Mouse (Mus musculus) stomach, embryonic 14.5 days (tissue): Measurements from ENCODE around the gene Slco4a1. TPM values are rescaled to one million over a fixed set of nuclear protein-coding genes. Genes with fewer than 3 reads are reported as not detected.

Source experiments
- ATAC-seq: fragments of 200-750 bp; cut with Nextera tagmentation; 2 replicates; pipeline ENCODE4 v1.8.0; 2017; ENCODE audit warnings: low read depth, moderate TSS enrichment; ENCODE audit not compliant: insufficient number of reproducible peaks, insufficient read depth, low FRiP score
- H3K27ac ChIP-seq: fragments of 300-500 bp; sonication (generic); 2 replicates; pipeline ENCODE4 v1.5.1; 2014; ENCODE audit warnings: mild to moderate bottlenecking, low read length, moderate library complexity, mixed read lengths
- H3K27me3 ChIP-seq: fragments of 300-500 bp; sonication (generic); 2 replicates; pipeline ENCODE4 v1.6.1; 2014; ENCODE audit warnings: low read length, control low read depth, mixed read lengths; ENCODE audit not compliant: control insufficient read depth, insufficient read depth
- H3K36me3 ChIP-seq: fragments of 300-500 bp; sonication (generic); 2 replicates; pipeline ENCODE4 v1.6.1; 2014; ENCODE audit warnings: mild to moderate bottlenecking, control low read depth, low read length, moderate library complexity, mixed read lengths; ENCODE audit not compliant: control insufficient read depth, insufficient read depth
- H3K4me1 ChIP-seq: fragments of 300-500 bp; sonication (generic); 2 replicates; pipeline ENCODE4 v1.6.1; 2014; ENCODE audit warnings: low read length, control low read depth, mixed read lengths; ENCODE audit not compliant: control insufficient read depth, insufficient read depth
- H3K4me2 ChIP-seq: fragments of 300-500 bp; sonication (generic); replicated peaks from 2 replicates; pipeline ENCODE4 v1.6.1; 2014; ENCODE audit warnings: low read depth, low read length, control low read depth
- H3K4me3 ChIP-seq: fragments of 300-500 bp; sonication (generic); 2 replicates; pipeline ENCODE4 v1.5.1; 2014; ENCODE audit warnings: low read depth, low read length, control low read depth
- H3K9ac ChIP-seq: fragments of 300-500 bp; sonication (generic); replicated peaks from 2 replicates; pipeline ENCODE4 v1.6.1; 2014; ENCODE audit warnings: low read depth, mild to moderate bottlenecking, control low read depth, low read length, moderate library complexity, mixed read lengths
- H3K9me3 ChIP-seq: fragments of 300-500 bp; sonication (generic); 2 replicates; pipeline ENCODE4 v1.6.1; 2016; ENCODE audit warnings: low read depth, low read length, control low read depth; ENCODE audit not compliant: control insufficient read depth
- WGBS: fragments of 180-500 bp; shearing (Covaris S2); extraction: QIAGEN DNeasy Blood & Tissue Kit; methylation state at CpG from one replicate; pipeline ENCODE4 v1.1.7; 2014; 5-methylcytosine and 5-hydroxymethylcytosine counted together
- polyA plus RNA-seq: library from polyadenylated mRNA; unstranded; fragments of >200 nt; fragmentation: Nextera tagmentation; extraction: Ambion mirVana; gene quantifications from 2 replicates; pipeline ENCODE4 v1.2.1, GENCODE M21; 2014

The Slco4a1 gene
- polyA plus RNA-seq, 1 experiment from 2014 or later, result 3.4 TPM

DNA sequence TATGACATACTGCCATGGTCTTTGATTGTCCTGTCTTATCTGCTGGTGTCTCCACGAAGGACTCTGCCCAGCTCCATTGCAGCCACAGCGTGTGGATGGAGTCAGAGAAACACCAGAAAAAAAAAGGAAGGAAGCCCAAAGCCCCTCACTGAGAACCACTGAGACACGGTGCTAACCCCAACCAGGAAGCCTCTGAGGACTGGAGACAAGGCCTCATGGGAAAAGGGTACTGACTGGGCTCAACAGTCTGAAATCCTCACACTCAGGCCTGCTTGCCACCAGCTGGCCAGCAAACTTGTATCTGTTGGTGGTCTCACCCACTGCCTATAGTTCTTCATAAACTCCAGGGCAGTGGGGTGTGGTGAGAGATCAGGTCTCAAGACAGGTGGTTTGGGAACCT is 16.3 kb upstream of the Slco4a1 start:
- WGBS, result 71% methylated on average over 3 of the region's 3 CpGs
- H3K4me1 ChIP-seq, result no peaks in the 10 kb centered on the region
- no peak overlapping the region for H3K27ac ChIP-seq
- H3K4me3 ChIP-seq, result no peak overlapping the region
- H3K9me3 ChIP-seq, result no peaks in the 10 kb centered on the region
- no peak for ATAC-seq
- H3K27me3 ChIP-seq, result no peaks in the 10 kb centered on the region
- H3K36me3 ChIP-seq, result no peaks in the 10 kb centered on the region
- H3K9ac ChIP-seq, result no peak overlapping the region
- no peak overlapping the region for H3K4me2 ChIP-seq

DNA sequence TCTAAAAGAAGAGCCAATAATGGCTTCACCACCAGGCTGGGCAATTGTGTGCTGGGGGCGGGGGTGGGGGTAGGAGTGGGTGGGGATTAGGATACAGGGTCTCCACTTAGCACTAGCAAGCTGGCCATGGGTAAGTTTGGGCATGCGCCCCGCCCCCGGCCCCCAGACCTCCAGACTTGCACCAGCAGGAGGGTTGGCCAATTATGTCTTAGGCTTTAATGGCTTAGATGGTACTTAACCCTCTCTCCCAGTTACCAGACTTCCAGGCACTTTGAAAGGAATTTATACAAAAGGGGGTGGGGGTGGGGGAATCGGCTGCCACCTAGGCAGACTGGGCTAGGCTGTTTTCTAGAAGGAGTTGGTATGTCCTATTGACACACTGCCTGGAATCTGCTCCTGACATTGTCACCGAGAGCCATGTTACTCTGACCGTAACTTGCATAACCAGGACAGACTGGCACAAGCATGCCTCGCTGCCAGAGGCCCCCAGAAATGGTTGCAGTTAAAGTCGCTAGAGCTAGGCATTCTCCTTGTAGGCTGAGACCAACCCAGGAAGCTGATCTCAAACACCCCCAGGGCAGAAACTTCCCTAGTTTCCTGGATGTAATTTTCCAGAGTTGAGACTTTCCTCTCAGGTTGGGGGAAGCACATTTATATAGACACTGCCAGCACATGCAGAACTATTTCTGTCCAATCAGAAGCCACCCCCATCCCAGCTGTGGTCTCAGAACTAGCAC is 15.3 kb upstream of the Slco4a1 start:
- no peak overlapping the region for H3K4me2 ChIP-seq
- H3K9ac ChIP-seq, result no peak overlapping the region
- H3K27ac ChIP-seq, result no peak overlapping the region
- no peaks in the 10 kb centered on the region for H3K9me3 ChIP-seq
- H3K4me3 ChIP-seq, result no peak overlapping the region
- 61% methylated on average over 9 of the region's 9 CpGs for WGBS
- no peaks in the 10 kb centered on the region for H3K27me3 ChIP-seq
- H3K36me3 ChIP-seq, result no peaks in the 10 kb centered on the region
- H3K4me1 ChIP-seq, result no peaks in the 10 kb centered on the region
- ATAC-seq, result no peak

DNA sequence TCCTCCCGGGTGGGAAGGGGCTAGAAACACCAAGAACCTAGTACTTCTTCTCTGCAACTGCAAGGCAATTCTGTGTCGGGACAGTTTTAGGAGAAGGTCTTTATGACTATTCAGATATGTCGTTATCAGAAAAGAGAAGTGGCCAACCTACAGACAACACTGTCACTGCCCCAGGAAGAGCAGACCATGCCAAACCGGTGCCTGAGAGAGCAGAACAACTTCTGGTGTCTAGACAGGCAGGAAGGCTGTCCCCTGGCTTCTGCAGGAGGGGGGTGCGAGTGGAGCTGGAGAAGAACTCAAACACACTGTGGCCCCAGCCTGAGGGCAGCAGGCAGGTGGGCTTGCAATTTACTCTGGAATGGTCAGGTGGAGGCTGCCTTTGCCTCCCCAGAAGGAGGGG is 14.0 kb upstream of the Slco4a1 start:
- H3K36me3 ChIP-seq, result no peaks in the 10 kb centered on the region
- 80% methylated on average over 5 of the region's 5 CpGs for WGBS
- H3K4me3 ChIP-seq, result no peak overlapping the region
- no peak overlapping the region for H3K27ac ChIP-seq
- no peaks in the 10 kb centered on the region for H3K27me3 ChIP-seq
- ATAC-seq, result no peak
- no peak overlapping the region for H3K9ac ChIP-seq
- no peaks in the 10 kb centered on the region for H3K4me1 ChIP-seq
- H3K9me3 ChIP-seq, result no peaks in the 10 kb centered on the region
- H3K4me2 ChIP-seq, result no peak overlapping the region

DNA sequence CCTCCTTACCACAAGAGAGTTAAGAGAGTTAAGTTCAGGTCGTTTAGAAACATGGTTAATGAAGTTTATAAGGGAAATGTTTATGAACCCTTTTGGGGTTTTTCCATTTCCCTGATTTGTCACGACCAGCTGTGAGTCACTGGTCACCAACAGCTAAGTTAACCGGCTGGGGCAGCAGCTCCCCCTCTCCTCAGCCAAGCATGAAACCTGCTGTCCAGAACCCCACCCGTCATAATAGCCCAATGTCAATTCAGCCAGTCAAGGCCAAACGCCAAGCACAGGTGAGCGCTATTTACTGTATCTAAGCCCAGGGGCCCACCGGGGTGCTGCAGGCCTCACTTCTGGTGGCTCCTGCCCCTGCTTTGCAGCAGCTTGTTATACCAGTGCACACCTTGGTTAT is 12.2 kb upstream of the Slco4a1 start:
- no peak for ATAC-seq
- 57% methylated on average over 7 of the region's 7 CpGs for WGBS
- Histone ChIP-seq H3K4me1 (no peaks in the 10 kb centered on the region), H3K27ac (no peak overlapping the region), H3K27me3 (no peaks in the 10 kb centered on the region), H3K36me3 (no peaks in the 10 kb centered on the region), H3K4me2 (no peak overlapping the region), H3K9ac (no peak overlapping the region), H3K4me3 (no peak overlapping the region), H3K9me3 (no peaks in the 10 kb centered on the region)

DNA sequence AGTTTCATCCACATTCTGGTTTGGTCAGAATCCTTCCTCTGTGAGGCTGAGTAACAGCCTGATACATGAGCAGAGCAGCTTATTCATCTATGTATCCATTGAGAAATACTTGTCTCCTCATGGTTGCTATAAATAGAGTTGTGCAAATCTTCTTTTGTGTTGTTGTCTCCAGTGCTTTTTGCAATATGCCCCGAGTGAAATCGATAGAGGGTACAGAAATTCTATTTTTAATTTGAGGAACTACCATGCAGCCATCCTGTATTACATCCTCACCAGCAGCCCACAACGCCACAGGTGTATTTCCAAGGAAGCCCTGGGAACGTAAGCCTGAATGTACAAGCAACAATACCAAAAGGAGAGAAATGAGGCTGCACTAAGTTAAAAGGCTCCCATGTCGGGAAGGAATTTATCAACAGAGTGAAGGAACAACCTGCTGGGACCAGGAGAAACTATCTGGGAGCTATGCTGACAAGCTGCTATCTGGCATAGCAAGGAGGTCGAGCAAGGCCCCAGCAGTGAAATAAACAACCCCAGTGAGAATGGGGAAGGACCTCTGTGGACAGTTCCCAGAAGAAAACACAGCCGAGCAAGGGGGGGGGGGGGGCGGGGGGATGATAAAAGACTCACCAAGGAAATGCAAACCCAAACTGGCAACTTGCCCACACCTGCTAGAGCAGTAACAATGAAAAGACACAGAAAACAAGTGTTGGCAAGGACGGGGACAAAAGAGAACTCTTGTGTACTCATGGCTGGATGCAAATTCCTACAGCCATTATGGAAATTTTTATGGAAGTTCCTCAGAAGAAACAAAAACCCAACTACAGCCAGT is 10.9 kb upstream of the Slco4a1 start:
- Histone ChIP-seq H3K36me3 (no peaks in the 10 kb centered on the region), H3K4me3 (no peak overlapping the region), H3K27ac (no peak overlapping the region), H3K9me3 (no peaks in the 10 kb centered on the region), H3K27me3 (no peaks in the 10 kb centered on the region), H3K4me1 (no peaks in the 10 kb centered on the region), H3K9ac (no peak overlapping the region), H3K4me2 (no peak overlapping the region)
- ATAC-seq, result no peak
- WGBS, result 36% methylated on average over 9 of the region's 9 CpGs

DNA sequence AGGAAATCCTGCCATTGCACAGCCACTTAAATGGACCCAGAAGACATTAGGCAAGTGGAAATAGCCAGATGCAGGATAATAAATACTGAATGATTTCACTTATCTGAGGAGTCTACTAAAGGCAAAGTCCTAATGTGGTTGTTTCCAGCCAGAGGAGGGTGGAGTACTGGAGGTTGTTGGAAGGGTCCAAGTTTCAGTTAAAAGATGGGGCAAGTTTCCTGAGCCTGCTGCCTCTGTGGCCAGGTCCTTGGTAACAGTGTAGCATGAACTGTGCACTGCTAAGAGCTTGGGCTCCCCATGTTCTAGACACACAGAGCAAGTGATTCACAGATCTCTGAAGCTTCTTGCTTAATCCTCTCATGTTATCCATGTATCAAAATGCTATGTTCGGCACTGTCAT is 10.1 kb upstream of the Slco4a1 start:
- no peak for ATAC-seq
- Histone ChIP-seq H3K27me3 (no peaks in the 10 kb centered on the region), H3K4me3 (no peak overlapping the region), H3K27ac (no peak overlapping the region), H3K4me2 (no peak overlapping the region), H3K4me1 (no peaks in the 10 kb centered on the region), H3K9me3 (no peaks in the 10 kb centered on the region), H3K36me3 (no peaks in the 10 kb centered on the region), H3K9ac (no peak overlapping the region)
- WGBS, result 86% methylated on average over 1 of the region's 1 CpGs

DNA sequence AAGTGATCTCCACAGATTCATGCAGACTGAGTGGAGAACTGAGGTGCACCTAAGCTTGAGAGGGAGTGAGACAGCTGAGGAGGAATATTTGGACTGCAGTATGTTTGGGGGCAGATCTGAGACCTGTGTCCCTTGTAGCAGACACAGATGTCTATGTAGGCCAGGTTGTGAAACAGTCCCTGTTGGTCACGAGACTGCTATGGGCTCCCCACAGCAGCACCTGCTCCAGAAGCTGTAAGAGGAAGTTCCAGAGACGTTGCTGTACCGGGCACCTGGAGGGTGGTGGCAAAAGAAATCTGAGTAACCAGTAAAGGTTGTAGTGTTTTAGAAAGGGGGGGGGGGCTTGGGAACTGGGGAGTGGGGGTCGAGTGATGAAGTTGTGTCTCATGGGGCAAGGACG is 7.0 kb upstream of the Slco4a1 start:
- WGBS, result 65% methylated on average over 5 of the region's 5 CpGs

DNA sequence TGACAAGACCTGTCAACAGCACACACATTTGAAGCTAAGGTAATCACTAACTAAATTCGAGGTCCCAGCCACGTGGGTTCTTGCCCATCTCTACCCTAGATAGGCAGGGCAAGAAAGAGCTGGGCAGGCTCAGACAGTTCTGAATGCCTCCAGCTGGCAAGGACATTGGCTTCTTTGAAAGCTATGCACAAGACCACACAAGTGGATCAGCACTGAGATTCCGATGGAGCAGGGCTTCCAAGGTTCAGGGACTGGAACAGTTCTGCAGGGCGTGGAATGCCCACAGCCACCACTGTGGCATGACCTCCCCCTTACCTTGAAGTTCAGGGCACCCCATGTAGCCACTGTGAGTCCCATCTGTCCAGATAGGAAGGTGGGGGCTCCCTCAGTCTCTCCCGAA is 5.5 kb upstream of the Slco4a1 start:
- H3K4me1 ChIP-seq, result peaks cover 1% of the 10 kb centered on the region; the same call in 1 of the 2 replicates
- ATAC-seq, result no peak
- no peak overlapping the region for H3K27ac ChIP-seq
- no peak overlapping the region for H3K4me2 ChIP-seq
- no peaks in the 10 kb centered on the region for H3K36me3 ChIP-seq
- no peak overlapping the region for H3K4me3 ChIP-seq
- H3K9me3 ChIP-seq, result no peaks in the 10 kb centered on the region
- no peaks in the 10 kb centered on the region for H3K27me3 ChIP-seq
- no peak overlapping the region for H3K9ac ChIP-seq
- WGBS, result 80% methylated on average over 5 of the region's 5 CpGs

More for the DNA sequence above, 7.0 kb upstream of the Slco4a1 start:
- Histone ChIP-seq H3K27ac (no peak overlapping the region), H3K4me3 (no peak overlapping the region), H3K36me3 (no peaks in the 10 kb centered on the region), H3K4me1 (no peaks in the 10 kb centered on the region), H3K4me2 (no peak overlapping the region), H3K27me3 (no peaks in the 10 kb centered on the region), H3K9me3 (no peaks in the 10 kb centered on the region), H3K9ac (no peak overlapping the region)
- ATAC-seq, result no peak
